Mouse (Mus musculus): ENCODE data around the gene Nr6a1.

DNA sequence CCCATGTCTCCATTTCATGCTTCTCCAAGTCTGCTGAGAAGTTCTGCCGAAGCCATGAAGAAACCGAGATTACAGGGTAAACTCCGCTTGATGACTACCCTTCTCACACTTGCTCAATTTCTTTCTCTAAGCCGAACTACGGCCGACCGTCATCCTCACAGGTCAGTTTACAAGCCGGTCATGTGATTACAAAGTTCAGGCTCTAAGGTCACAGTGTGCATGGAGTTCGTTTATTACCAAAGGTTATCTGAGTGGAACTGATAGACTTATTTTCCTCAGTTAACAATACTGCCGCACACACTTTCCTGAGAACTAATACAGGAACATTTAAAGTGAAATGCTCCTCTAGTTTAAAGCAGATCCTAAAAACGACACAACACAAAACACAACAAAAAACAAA, 143.1 kb downstream of the Nr6a1 start:
- no peak for TF ChIP-seq CTCF (IDR thresholded peaks at IDR 0.05; ENCODE audit: borderline replicate concordance, control insufficient read depth, extremely low read depth, insufficient read depth, low read length, poor library complexity)
- TF ChIP-seq POLR2A (IDR thresholded peaks at IDR 0.05; ENCODE audit: control insufficient read depth, extremely low read depth, insufficient read depth, low read length, poor library complexity), result no peak
